Mouse (Mus musculus): ENCODE measurements around the gene Vmn1r157. TPM values are rescaled to one million over a fixed set of nuclear protein-coding genes. Genes with fewer than 3 reads are reported as not detected.
"Not testable (repeated sequence)": the region's sequence is repeated elsewhere in the genome, so short reads cannot be mapped to it uniquely, and the experiment has no call there.

The Vmn1r157 gene
- not detected in 2 replicates for polyA plus RNA-seq (2016; fragmentation: Nextera tagmentation; extraction: Ambion mirVana)

DNA sequence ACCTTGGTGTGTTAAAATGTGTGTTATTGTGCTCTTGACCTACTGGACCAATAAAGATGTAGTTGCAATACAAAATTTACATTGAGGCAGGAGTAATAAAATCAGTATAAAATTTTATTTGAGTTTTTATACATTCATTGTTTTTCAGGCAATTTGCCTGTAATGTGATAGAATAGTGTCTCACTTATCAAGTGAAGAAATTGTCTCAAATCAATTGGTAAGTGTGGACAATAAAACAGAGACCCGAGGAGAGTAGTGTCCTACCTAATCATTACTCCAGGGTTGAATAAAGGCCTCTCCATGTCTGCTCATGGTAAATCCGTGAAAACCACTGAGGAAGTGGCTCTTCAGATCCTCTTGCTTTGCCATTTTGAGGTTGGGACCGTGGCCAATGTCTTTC is at the start of gene Vmn1r157:
Vmn1r157 (plus strand) TSS at position 301 of the 400 bp plus-strand sequence.
- H3K4me1 ChIP-seq; H3K27ac ChIP-seq (replicated peaks); H3K4me3 ChIP-seq; H3K9me3 ChIP-seq (replicated peaks); H3K27me3 ChIP-seq (ENCODE audit: low read depth, poor library complexity, severe bottlenecking); DNase-seq (ENCODE audit: low spot score); H3K36me3 ChIP-seq: not testable (repeated sequence)
- 42% methylated on average over 2 of the region's 3 CpGs for WGBS

DNA sequence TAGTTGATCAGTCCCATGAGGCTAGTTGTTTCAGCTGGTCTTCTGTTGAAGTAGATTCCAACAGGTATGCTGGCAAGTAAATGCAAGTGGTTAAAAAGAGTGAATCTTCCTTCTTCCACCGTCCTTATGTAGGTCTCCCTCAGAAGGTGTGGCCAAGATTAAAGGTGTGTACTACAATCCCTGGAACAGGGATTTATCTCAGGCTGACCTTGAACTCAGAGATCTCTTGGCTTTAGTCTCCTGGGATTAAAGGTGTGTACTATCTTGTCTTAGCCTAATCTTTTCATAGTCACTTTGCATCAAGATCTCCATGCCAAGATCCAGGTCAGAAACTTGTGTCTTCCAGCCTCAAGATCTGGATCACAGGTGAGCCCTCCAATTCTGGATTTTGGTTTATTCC is 41.9 kb upstream of the Vmn1r157 start, which contains the start of gene Gm4567:
Gm4567 (minus strand) TSS at position 101 of the 400 bp plus-strand sequence.
- not testable (repeated sequence) for DNase-seq (ENCODE audit: low spot score); H3K36me3 ChIP-seq; H3K4me1 ChIP-seq; H3K4me3 ChIP-seq; H3K27ac ChIP-seq (replicated peaks); H3K9me3 ChIP-seq (replicated peaks); H3K27me3 ChIP-seq (ENCODE audit: low read depth, poor library complexity, severe bottlenecking)
- WGBS, result no CpG with 5 or more reads among the region's 1 CpGs

DNA sequence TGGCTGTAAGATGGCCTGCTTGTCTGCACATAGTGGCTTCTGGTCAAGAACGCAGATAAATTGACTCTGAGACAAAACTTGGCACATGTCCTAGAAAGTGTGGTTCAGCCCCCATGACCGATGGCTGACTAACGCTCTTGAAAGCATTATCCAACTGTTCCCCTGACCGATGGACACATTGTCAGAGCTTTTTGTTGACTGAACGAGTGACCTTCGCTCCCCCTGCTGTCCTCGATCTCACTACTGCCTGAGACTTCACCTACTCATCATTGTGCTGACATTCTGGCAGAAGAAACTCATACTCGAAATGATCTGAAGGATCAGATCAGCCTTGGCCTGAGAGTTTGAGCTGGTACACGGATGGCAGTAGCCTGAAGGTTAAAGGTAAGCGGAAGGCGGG is 14.5 kb downstream of the Vmn1r157 start:
- not testable (repeated sequence) for H3K4me1 ChIP-seq; H3K4me3 ChIP-seq; DNase-seq (ENCODE audit: low spot score); H3K27me3 ChIP-seq (ENCODE audit: low read depth, poor library complexity, severe bottlenecking); H3K27ac ChIP-seq (replicated peaks); H3K36me3 ChIP-seq
- 87% methylated on average over 7 of the region's 11 CpGs for WGBS
- peaks cover 15% of the 10 kb centered on the region for H3K9me3 ChIP-seq (replicated peaks)

DNA sequence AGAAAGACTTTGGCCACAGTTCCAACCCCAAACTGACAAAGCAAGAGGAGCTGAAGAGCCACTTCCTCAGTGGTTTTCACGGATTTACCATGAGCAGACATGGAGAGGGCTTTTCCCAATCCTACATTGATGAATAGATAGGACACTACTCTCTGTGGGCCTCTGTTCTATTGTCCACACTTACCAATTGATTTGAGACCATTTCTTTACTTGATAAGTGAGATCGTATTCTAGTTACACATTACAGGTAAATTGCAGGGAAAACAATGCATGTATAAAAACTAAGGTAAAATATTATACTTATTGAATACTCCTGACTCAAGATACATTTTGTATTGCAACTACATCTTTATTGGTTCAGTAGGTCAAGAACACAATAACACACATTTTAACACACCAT is 29.2 kb downstream of the Vmn1r157 start, which contains the start of gene Vmn1r158:
Vmn1r158 (minus strand) TSS at position 101 of the 400 bp plus-strand sequence.
- not testable (repeated sequence) for H3K27me3 ChIP-seq (ENCODE audit: low read depth, poor library complexity, severe bottlenecking); H3K4me1 ChIP-seq; H3K27ac ChIP-seq (replicated peaks); DNase-seq (ENCODE audit: low spot score); H3K36me3 ChIP-seq; H3K4me3 ChIP-seq
- WGBS, result 62% methylated on average over 2 of the region's 2 CpGs
- peaks cover 22% of the 10 kb centered on the region for H3K9me3 ChIP-seq (replicated peaks)

Other genes starting within 250 kb of the Vmn1r157 start
- not detected in 2 replicates for gene Vmn1r152, start 238.7 kb upstream of the Vmn1r157 start, polyA plus RNA-seq (2016; fragmentation: Nextera tagmentation; extraction: Ambion mirVana)
- gene Gm8677, start 226.8 kb upstream of the Vmn1r157 start, polyA plus RNA-seq (2016; fragmentation: Nextera tagmentation; extraction: Ambion mirVana), result not detected in 2 replicates
- gene Gm4201, start 196.4 kb upstream of the Vmn1r157 start, polyA plus RNA-seq (2016; fragmentation: Nextera tagmentation; extraction: Ambion mirVana), result not detected in 2 replicates
- not detected in 2 replicates for gene Gm4565, start 173.6 kb upstream of the Vmn1r157 start, polyA plus RNA-seq (2016; fragmentation: Nextera tagmentation; extraction: Ambion mirVana)
- not detected in 2 replicates for gene Vmn1r155, start 103.7 kb upstream of the Vmn1r157 start, polyA plus RNA-seq (2016; fragmentation: Nextera tagmentation; extraction: Ambion mirVana)
- gene Gm8693, start 69.4 kb upstream of the Vmn1r157 start, polyA plus RNA-seq (2016; fragmentation: Nextera tagmentation; extraction: Ambion mirVana), result not detected in 2 replicates
- gene Gm4567, start 42.0 kb upstream of the Vmn1r157 start, polyA plus RNA-seq (2016; fragmentation: Nextera tagmentation; extraction: Ambion mirVana), result not detected in 2 replicates
- gene Vmn1r158, start 29.1 kb downstream of the Vmn1r157 start, polyA plus RNA-seq (2016; fragmentation: Nextera tagmentation; extraction: Ambion mirVana), result not detected in 2 replicates
- gene Vmn1r159, start 81.9 kb downstream of the Vmn1r157 start, polyA plus RNA-seq (2016; fragmentation: Nextera tagmentation; extraction: Ambion mirVana), result not detected in 2 replicates
- not detected in 2 replicates for gene Vmn1r160, start 109.5 kb downstream of the Vmn1r157 start, polyA plus RNA-seq (2016; fragmentation: Nextera tagmentation; extraction: Ambion mirVana)
- not detected in 2 replicates for gene Gm4214, start 223.0 kb downstream of the Vmn1r157 start, polyA plus RNA-seq (2016; fragmentation: Nextera tagmentation; extraction: Ambion mirVana)